Mouse (Mus musculus): ENCODE measurements around the gene Gpam.

Gene Gpam

GRCm38 (mm10) chr19:55101659-55102058 lies 25.4 kb downstream of the Gpam start:
- no peak for DNase-seq (ENCODE audit: low spot score)

GRCm38 (mm10) chr19:55100227-55101140 lies 26.6 kb downstream of the Gpam start:
- no peak for DNase-seq (ENCODE audit: low spot score)

- DNase-seq (ENCODE audit: low spot score) = peak; percentile 77
These were observed 27.6 kb downstream of the Gpam start for GRCm38 (mm10) chr19:55099184-55100160.

GRCm38 (mm10) chr19:55098409-55099183 lies 28.4 kb downstream of the Gpam start:
- DNase-seq (ENCODE audit: low spot score) = peak; percentile 33

- peak; percentile 13 for DNase-seq (ENCODE audit: low spot score)
These were observed 29.6 kb downstream of the Gpam start for GRCm38 (mm10) chr19:55097396-55097967.

GRCm38 (mm10) chr19:55096666-55097065 lies 30.4 kb downstream of the Gpam start:
- no peak for DNase-seq (ENCODE audit: low spot score)

- no peak for DNase-seq (ENCODE audit: low spot score)
These were observed 31.5 kb downstream of the Gpam start for GRCm38 (mm10) chr19:55095547-55095946.

GRCm38 (mm10) chr19:55091602-55092413 lies 35.2 kb downstream of the Gpam start:
- DNase-seq (ENCODE audit: low spot score) = no peak

- DNase-seq (ENCODE audit: low spot score) = no peak
These were observed 36.2 kb downstream of the Gpam start for GRCm38 (mm10) chr19:55090885-55091284.

GRCm38 (mm10) chr19:55090142-55090541 lies 36.9 kb downstream of the Gpam start:
- no peak for DNase-seq (ENCODE audit: low spot score)

- no peak for DNase-seq (ENCODE audit: low spot score)
These were observed 39.3 kb downstream of the Gpam start for GRCm38 (mm10) chr19:55087776-55088175.

GRCm38 (mm10) chr19:55085857-55086185 lies 41.2 kb downstream of the Gpam start:
- no peak for DNase-seq (ENCODE audit: low spot score)

- no peak for DNase-seq (ENCODE audit: low spot score)
These were observed 41.8 kb downstream of the Gpam start for GRCm38 (mm10) chr19:55084971-55085856.

GRCm38 (mm10) chr19:55076822-55077221 lies 50.2 kb downstream of the Gpam start:
- DNase-seq (ENCODE audit: low spot score) = no peak

GRCm38 (mm10) chr19:55073004-55073403 lies 54.0 kb downstream of the Gpam start:
- DNase-seq (ENCODE audit: low spot score) = no peak

- no peak for DNase-seq (ENCODE audit: low spot score)
These were observed 58.0 kb downstream of the Gpam start for GRCm38 (mm10) chr19:55069054-55069453.

GRCm38 (mm10) chr19:55063272-55063671 lies 63.8 kb downstream of the Gpam start:
- DNase-seq (ENCODE audit: low spot score) = peak; percentile 71

- no peak for DNase-seq (ENCODE audit: low spot score)
These were observed 64.5 kb downstream of the Gpam start for GRCm38 (mm10) chr19:55062501-55062900.

- peak; percentile 85 for DNase-seq (ENCODE audit: low spot score)
These were observed 65.1 kb downstream of the Gpam start for GRCm38 (mm10) chr19:55061951-55062350.

- peak; percentile 42 for DNase-seq (ENCODE audit: low spot score)
These were observed 65.6 kb downstream of the Gpam start for GRCm38 (mm10) chr19:55061447-55061901.
